Mouse (Mus musculus): Measurements from ENCODE around the gene Braf.

Braf gene

GRCm38 (mm10) chr6:39607365-39607764 lies 117.9 kb downstream of the Braf start:
- DNase-seq (ENCODE audit: low spot score): no peak

- peak; percentile 17 for DNase-seq (ENCODE audit: low spot score)
These were observed 118.4 kb downstream of the Braf start for GRCm38 (mm10) chr6:39606862-39607261.

- no peak for DNase-seq (ENCODE audit: low spot score)
These were observed 119.2 kb downstream of the Braf start for GRCm38 (mm10) chr6:39606056-39606455.

GRCm38 (mm10) chr6:39604565-39604964 lies 120.7 kb downstream of the Braf start:
- DNase-seq (ENCODE audit: low spot score): no peak

GRCm38 (mm10) chr6:39601828-39602227 lies 123.4 kb downstream of the Braf start:
- no peak for DNase-seq (ENCODE audit: low spot score)

GRCm38 (mm10) chr6:39600851-39601250 lies 124.4 kb downstream of the Braf start:
- no peak for DNase-seq (ENCODE audit: low spot score)

- peak; percentile 93 for DNase-seq (ENCODE audit: low spot score)
These were observed 132.7 kb downstream of the Braf start, which contains the start of gene Ndufb2 for GRCm38 (mm10) chr6:39592401-39593214. Gene Ndufb2, plus strand, starts transcription at chr6:39592574.

GRCm38 (mm10) chr6:39591481-39591880 lies 133.8 kb downstream of the Braf start:
- DNase-seq (ENCODE audit: low spot score): no peak

- no peak for DNase-seq (ENCODE audit: low spot score)
These were observed 139.7 kb downstream of the Braf start, which contains the start of gene Gm42420 for GRCm38 (mm10) chr6:39585517-39585916. Gene Gm42420, plus strand, starts transcription at chr6:39585753.

- no peak for DNase-seq (ENCODE audit: low spot score)
These were observed 144.0 kb downstream of the Braf start for GRCm38 (mm10) chr6:39581087-39581784.

- DNase-seq (ENCODE audit: low spot score): no peak
These were observed 144.7 kb downstream of the Braf start for GRCm38 (mm10) chr6:39580558-39580957.

GRCm38 (mm10) chr6:39579552-39579951 lies 145.7 kb downstream of the Braf start:
- DNase-seq (ENCODE audit: low spot score): no peak

GRCm38 (mm10) chr6:39574951-39575350 lies 150.3 kb downstream of the Braf start:
- no peak for DNase-seq (ENCODE audit: low spot score)

- DNase-seq (ENCODE audit: low spot score): no peak
These were observed 150.8 kb downstream of the Braf start for GRCm38 (mm10) chr6:39574555-39574869.

- DNase-seq (ENCODE audit: low spot score): peak; percentile 68
These were observed 151.3 kb downstream of the Braf start, which contains the start of gene Adck2 for GRCm38 (mm10) chr6:39573791-39574554. Gene Adck2, plus strand, starts transcription at chr6:39573873.

GRCm38 (mm10) chr6:39570426-39570825 lies 154.8 kb downstream of the Braf start:
- no peak for DNase-seq (ENCODE audit: low spot score)

- no peak for DNase-seq (ENCODE audit: low spot score)
These were observed 157.7 kb downstream of the Braf start for GRCm38 (mm10) chr6:39567528-39567927.

GRCm38 (mm10) chr6:39562166-39563015 lies 162.9 kb downstream of the Braf start:
- DNase-seq (ENCODE audit: low spot score): peak; percentile 51

GRCm38 (mm10) chr6:39559276-39559939 lies 165.9 kb downstream of the Braf start:
- DNase-seq (ENCODE audit: low spot score): no peak

GRCm38 (mm10) chr6:39557723-39558261 lies 167.5 kb downstream of the Braf start, which contains the start of gene Dennd2a:
Gene Dennd2a, minus strand, starts transcription at chr6:39557867.
- DNase-seq (ENCODE audit: low spot score): no peak
